Mouse (Mus musculus) hindbrain, embryonic 11.5 days (tissue): ENCODE measurements at regions not wholly inside any gene's neighbourhood (a gene's known extent, or its start where the extent isn't known, plus 50 kb on each side); places are given as distances from the start of the nearest gene placed in this dataset.

Experiments used
- ATAC-seq: fragments of 200-750 bp; cut with Nextera tagmentation; 2 replicates; pipeline ENCODE4 v1.8.0; 2017; ENCODE audit warnings: mild to moderate bottlenecking, moderate TSS enrichment, moderate library complexity; ENCODE audit not compliant: low FRiP score
- DNase-seq: peaks from one replicate; pipeline ENCODE4 v3.0.0-alpha.2; 2015; ENCODE audit warnings: low spot score
- H3K27ac ChIP-seq: fragments of 300-500 bp; sonication (generic); 2 replicates; pipeline ENCODE4 v1.5.1; 2014; ENCODE audit warnings: mild to moderate bottlenecking, low read depth, low read length
- H3K27me3 ChIP-seq: fragments of 300-500 bp; sonication (generic); 2 replicates; pipeline ENCODE4 v1.6.1; 2014; ENCODE audit warnings: mild to moderate bottlenecking, low read length, moderate library complexity, mixed read lengths; ENCODE audit not compliant: control insufficient read depth, insufficient read depth
- H3K36me3 ChIP-seq: fragments of 300-500 bp; sonication (generic); 2 replicates; pipeline ENCODE4 v1.6.1; 2014; ENCODE audit warnings: mild to moderate bottlenecking, low read length, moderate library complexity, mixed read lengths; ENCODE audit not compliant: control insufficient read depth, insufficient read depth
- H3K4me1 ChIP-seq: fragments of 300-500 bp; sonication (generic); replicated peaks from 2 replicates; pipeline ENCODE4 v1.6.1; 2014; ENCODE audit warnings: low read length, mixed read lengths; ENCODE audit not compliant: control insufficient read depth, insufficient read depth
- H3K4me2 ChIP-seq: fragments of 300-500 bp; sonication (generic); replicated peaks from 2 replicates; pipeline ENCODE4 v1.6.1; 2014; ENCODE audit warnings: mild to moderate bottlenecking, low read depth, low read length
- H3K4me3 ChIP-seq: fragments of 300-500 bp; sonication (generic); 2 replicates; pipeline ENCODE4 v1.5.1; 2014; ENCODE audit warnings: low read depth, low read length
- H3K9ac ChIP-seq: fragments of 300-500 bp; sonication (generic); 2 replicates; pipeline ENCODE4 v1.6.1; 2014; ENCODE audit warnings: low read depth, low read length
- H3K9me3 ChIP-seq: fragments of 300-500 bp; sonication (generic); 2 replicates; pipeline ENCODE4 v1.6.1; 2016; ENCODE audit warnings: low read length; ENCODE audit not compliant: control insufficient read depth
- WGBS: fragments of 180-500 bp; shearing (Covaris S2); extraction: QIAGEN DNeasy Blood & Tissue Kit; methylation state at CpG from one replicate; pipeline ENCODE4 v1.1.7; 2014; 5-methylcytosine and 5-hydroxymethylcytosine counted together

GRCm38 (mm10) chr17:51462137-51462880, 283.2 kb upstream of the Tbc1d5 start:
- Histone ChIP-seq H3K36me3 (no peaks in the 10 kb centered on the region), H3K4me2 (no peak overlapping the region; the same call in 1 of the 2 replicates), H3K9me3 (no peaks in the 10 kb centered on the region), H3K4me1 (0 out of 2 replicates have a peak, but pooled peaks cover 2% of the 10 kb centered on the region), H3K9ac (no peak overlapping the region), H3K4me3 (no peak overlapping the region), H3K27ac (no peak overlapping the region), H3K27me3 (no peaks in the 10 kb centered on the region)
- 29% methylated on average over 5 of the region's 5 CpGs for WGBS
- DNase-seq (peak; percentile 10), ATAC-seq (peak; percentile 76)

- H3K9me3 ChIP-seq, result no peaks in the 10 kb centered on the region
- H3K4me2 ChIP-seq, result peak overlapping the region; percentile 0; the same call in 1 of the 2 replicates
- 0 out of 2 replicates have a peak, but pooled peaks have one; percentile 33 for ATAC-seq
- H3K4me3 ChIP-seq, result no peak overlapping the region
- 60% methylated on average over 14 of the region's 14 CpGs for WGBS
- no peaks in the 10 kb centered on the region for H3K27me3 ChIP-seq
- H3K4me1 ChIP-seq, result 0 out of 2 replicates have a peak, but pooled peaks cover 2% of the 10 kb centered on the region
- DNase-seq, result no peak
- no peaks in the 10 kb centered on the region for H3K36me3 ChIP-seq
- H3K27ac ChIP-seq, result no peak overlapping the region
- H3K9ac ChIP-seq, result no peak overlapping the region
Measured at GRCm38 (mm10) chr17:51461248-51461647, 282.1 kb upstream of the Tbc1d5 start.

GRCm38 (mm10) chr17:51459119-51459518, 280.0 kb upstream of the Tbc1d5 start:
- no peak overlapping the region for H3K4me3 ChIP-seq
- 0 out of 2 replicates have a peak, but pooled peaks cover 2% of the 10 kb centered on the region for H3K4me1 ChIP-seq
- no peak for ATAC-seq
- H3K9me3 ChIP-seq, result no peaks in the 10 kb centered on the region
- no peak overlapping the region for H3K4me2 ChIP-seq
- DNase-seq, result no peak
- 91% methylated on average over 1 of the region's 1 CpGs for WGBS
- H3K27ac ChIP-seq, result no peak overlapping the region
- no peak overlapping the region for H3K9ac ChIP-seq
- no peaks in the 10 kb centered on the region for H3K27me3 ChIP-seq
- no peaks in the 10 kb centered on the region for H3K36me3 ChIP-seq

- Histone ChIP-seq H3K4me3 (no peak overlapping the region), H3K9ac (no peak overlapping the region), H3K27me3 (no peaks in the 10 kb centered on the region), H3K9me3 (no peaks in the 10 kb centered on the region), H3K27ac (no peak overlapping the region), H3K4me2 (no peak overlapping the region), H3K36me3 (no peaks in the 10 kb centered on the region), H3K4me1 (no peaks in the 10 kb centered on the region)
- DNase-seq (no peak), ATAC-seq (no peak)
- WGBS, result 91% methylated on average over 6 of the region's 6 CpGs
Measured at GRCm38 (mm10) chr17:51415746-51416145, 236.6 kb upstream of the Tbc1d5 start.

- Histone ChIP-seq H3K27ac (no peak overlapping the region), H3K4me3 (no peak overlapping the region)
Measured at GRCm38 (mm10) chr17:51414304-51414703, 235.2 kb upstream of the Tbc1d5 start.

GRCm38 (mm10) chr17:51413741-51414140, 234.6 kb upstream of the Tbc1d5 start:
- H3K27me3 ChIP-seq, result no peaks in the 10 kb centered on the region
- no peaks in the 10 kb centered on the region for H3K9me3 ChIP-seq
- H3K4me2 ChIP-seq, result no peak overlapping the region
- no peak for ATAC-seq
- H3K36me3 ChIP-seq, result no peaks in the 10 kb centered on the region
- DNase-seq, result no peak
- H3K4me3 ChIP-seq, result no peak overlapping the region
- H3K27ac ChIP-seq, result no peak overlapping the region
- no peak overlapping the region for H3K9ac ChIP-seq
- no peaks in the 10 kb centered on the region for H3K4me1 ChIP-seq

More at GRCm38 (mm10) chr17:51414304-51414703, 235.2 kb upstream of the Tbc1d5 start:
- H3K27me3 ChIP-seq, result no peaks in the 10 kb centered on the region
- H3K4me2 ChIP-seq, result no peak overlapping the region
- no peaks in the 10 kb centered on the region for H3K36me3 ChIP-seq
- ATAC-seq (no peak), DNase-seq (no peak)
- H3K9ac ChIP-seq, result no peak overlapping the region
- H3K9me3 ChIP-seq, result no peaks in the 10 kb centered on the region
- 85% methylated on average over 4 of the region's 4 CpGs for WGBS
- H3K4me1 ChIP-seq, result no peaks in the 10 kb centered on the region

GRCm38 (mm10) chr17:51411545-51412094, 232.5 kb upstream of the Tbc1d5 start:
- no peak overlapping the region for H3K4me2 ChIP-seq
- no peak overlapping the region for H3K9ac ChIP-seq

GRCm38 (mm10) chr17:51408894-51409293, 229.7 kb upstream of the Tbc1d5 start:
- ATAC-seq, result no peak
- Histone ChIP-seq H3K27ac (no peak overlapping the region), H3K4me3 (no peak overlapping the region), H3K4me1 (no peaks in the 10 kb centered on the region), H3K9ac (no peak overlapping the region), H3K27me3 (no peaks in the 10 kb centered on the region), H3K4me2 (no peak overlapping the region), H3K36me3 (no peaks in the 10 kb centered on the region), H3K9me3 (no peaks in the 10 kb centered on the region)
- DNase-seq, result no peak
- 62% methylated on average over 5 of the region's 5 CpGs for WGBS

More at GRCm38 (mm10) chr17:51411545-51412094, 232.5 kb upstream of the Tbc1d5 start:
- Histone ChIP-seq H3K4me1 (no peaks in the 10 kb centered on the region), H3K36me3 (no peaks in the 10 kb centered on the region), H3K27me3 (no peaks in the 10 kb centered on the region), H3K4me3 (no peak overlapping the region), H3K27ac (no peak overlapping the region), H3K9me3 (no peaks in the 10 kb centered on the region)
- no peak for DNase-seq
- WGBS, result 94% methylated on average over 12 of the region's 12 CpGs
- ATAC-seq, result no peak

- Histone ChIP-seq H3K9me3 (no peaks in the 10 kb centered on the region), H3K36me3 (no peaks in the 10 kb centered on the region), H3K27me3 (no peaks in the 10 kb centered on the region), H3K4me3 (no peak overlapping the region), H3K4me2 (no peak overlapping the region), H3K9ac (no peak overlapping the region), H3K27ac (no peak overlapping the region), H3K4me1 (no peaks in the 10 kb centered on the region)
- ATAC-seq (no peak), DNase-seq (no peak)
- WGBS, result 64% methylated on average over 3 of the region's 3 CpGs
Measured at GRCm38 (mm10) chr17:51408367-51408766, 229.2 kb upstream of the Tbc1d5 start.
